Mouse (Mus musculus): ENCODE data around the gene Camta2.

Camta2 gene

GRCm38 (mm10) chr11:70693504-70693903, 5.6 kb upstream of the Camta2 start:
- DNase-seq (ENCODE audit: low read depth, low spot score), result no peak

GRCm38 (mm10) chr11:70689578-70689977, 1.7 kb upstream of the Camta2 start:
- DNase-seq (ENCODE audit: low read depth, low spot score), result no peak

- DNase-seq (ENCODE audit: low read depth, low spot score), result no peak
Measured at GRCm38 (mm10) chr11:70688372-70688771, 467 bp upstream of the Camta2 start.

- DNase-seq (ENCODE audit: low read depth, low spot score), result no peak
Measured at GRCm38 (mm10) chr11:70686901-70687566, 871 bp downstream of the Camta2 start.

GRCm38 (mm10) chr11:70683640-70684039, 4.3 kb downstream of the Camta2 start:
- DNase-seq (ENCODE audit: low read depth, low spot score), result no peak

- DNase-seq (ENCODE audit: low read depth, low spot score), result no peak
Measured at GRCm38 (mm10) chr11:70681897-70682581, 5.9 kb downstream of the Camta2 start.

GRCm38 (mm10) chr11:70681170-70681569, 6.7 kb downstream of the Camta2 start:
- DNase-seq (ENCODE audit: low read depth, low spot score), result no peak

GRCm38 (mm10) chr11:70679894-70680293, 8.0 kb downstream of the Camta2 start:
- no peak for DNase-seq (ENCODE audit: low read depth, low spot score)

- DNase-seq (ENCODE audit: low read depth, low spot score), result no peak
Measured at GRCm38 (mm10) chr11:70679361-70679760, 8.5 kb downstream of the Camta2 start.

- no peak for DNase-seq (ENCODE audit: low read depth, low spot score)
Measured at GRCm38 (mm10) chr11:70678576-70678975, 9.3 kb downstream of the Camta2 start.

GRCm38 (mm10) chr11:70678092-70678491, 9.8 kb downstream of the Camta2 start:
- DNase-seq (ENCODE audit: low read depth, low spot score), result no peak

- DNase-seq (ENCODE audit: low read depth, low spot score), result no peak
Measured at GRCm38 (mm10) chr11:70674501-70674900, 13.4 kb downstream of the Camta2 start.

- DNase-seq (ENCODE audit: low read depth, low spot score), result no peak
Measured at GRCm38 (mm10) chr11:70674014-70674413, 13.9 kb downstream of the Camta2 start.

GRCm38 (mm10) chr11:70671333-70672047, 16.4 kb downstream of the Camta2 start:
- no peak for DNase-seq (ENCODE audit: low read depth, low spot score)

- no peak for DNase-seq (ENCODE audit: low read depth, low spot score)
Measured at GRCm38 (mm10) chr11:70670483-70670882, 17.4 kb downstream of the Camta2 start.

GRCm38 (mm10) chr11:70669582-70670345, 18.1 kb downstream of the Camta2 start:
- no peak for DNase-seq (ENCODE audit: low read depth, low spot score)

GRCm38 (mm10) chr11:70668771-70669505, 19.0 kb downstream of the Camta2 start, which contains the start of gene Spag7:
Spag7 (minus strand) TSS chr11:70669416.
- peak; percentile 100 for DNase-seq (ENCODE audit: low read depth, low spot score)

- no peak for DNase-seq (ENCODE audit: low read depth, low spot score)
Measured at GRCm38 (mm10) chr11:70668335-70668770, 19.6 kb downstream of the Camta2 start.

GRCm38 (mm10) chr11:70667271-70668150, 20.4 kb downstream of the Camta2 start:
- DNase-seq (ENCODE audit: low read depth, low spot score), result no peak

- no peak for DNase-seq (ENCODE audit: low read depth, low spot score)
Measured at GRCm38 (mm10) chr11:70666687-70667086, 21.2 kb downstream of the Camta2 start.
